Mouse (Mus musculus): ENCODE results near the gene Agap3.

Agap3 gene

GRCm38 (mm10) chr5:24474723-24475261 lies 22.8 kb downstream of the Agap3 start:
- no peak for DNase-seq (ENCODE audit: low spot score)

GRCm38 (mm10) chr5:24475476-24476241 lies 23.7 kb downstream of the Agap3 start:
- no peak for DNase-seq (ENCODE audit: low spot score)

GRCm38 (mm10) chr5:24477909-24478308 lies 25.9 kb downstream of the Agap3 start:
- no peak for DNase-seq (ENCODE audit: low spot score)

GRCm38 (mm10) chr5:24481647-24482046 lies 29.7 kb downstream of the Agap3 start:
- peak; percentile 89 for DNase-seq (ENCODE audit: low spot score)

GRCm38 (mm10) chr5:24482247-24483079 lies 30.5 kb downstream of the Agap3 start:
- DNase-seq (ENCODE audit: low spot score), result peak; percentile 31

- peak; percentile 90 for DNase-seq (ENCODE audit: low spot score)
These were observed 31.3 kb downstream of the Agap3 start for GRCm38 (mm10) chr5:24483326-24483725.

GRCm38 (mm10) chr5:24484963-24485362 lies 33.0 kb downstream of the Agap3 start:
- DNase-seq (ENCODE audit: low spot score), result peak; percentile 43

- DNase-seq (ENCODE audit: low spot score), result peak; percentile 93
These were observed 34.1 kb downstream of the Agap3 start for GRCm38 (mm10) chr5:24486097-24486496.

- DNase-seq (ENCODE audit: low spot score), result no peak
These were observed 34.8 kb downstream of the Agap3 start for GRCm38 (mm10) chr5:24486738-24487137.

- no peak for DNase-seq (ENCODE audit: low spot score)
These were observed 38.5 kb downstream of the Agap3 start for GRCm38 (mm10) chr5:24490413-24490920.

- DNase-seq (ENCODE audit: low spot score), result no peak
These were observed 40.7 kb downstream of the Agap3 start for GRCm38 (mm10) chr5:24492546-24493285.

- no peak for DNase-seq (ENCODE audit: low spot score)
These were observed 43.0 kb downstream of the Agap3 start for GRCm38 (mm10) chr5:24495019-24495418.

- DNase-seq (ENCODE audit: low spot score), result no peak
These were observed 44.8 kb downstream of the Agap3 start for GRCm38 (mm10) chr5:24496756-24497155.

GRCm38 (mm10) chr5:24497526-24497925 lies 45.5 kb downstream of the Agap3 start:
- no peak for DNase-seq (ENCODE audit: low spot score)

- DNase-seq (ENCODE audit: low spot score), result no peak
These were observed 47.1 kb downstream of the Agap3 start for GRCm38 (mm10) chr5:24499113-24499512.

GRCm38 (mm10) chr5:24500851-24501250 lies 48.9 kb downstream of the Agap3 start:
- DNase-seq (ENCODE audit: low spot score), result no peak

GRCm38 (mm10) chr5:24502786-24503185 lies 50.8 kb downstream of the Agap3 start:
- DNase-seq (ENCODE audit: low spot score), result no peak

GRCm38 (mm10) chr5:24505513-24505912 lies 53.5 kb downstream of the Agap3 start:
- no peak for DNase-seq (ENCODE audit: low spot score)

GRCm38 (mm10) chr5:24508406-24508805 lies 56.4 kb downstream of the Agap3 start:
- no peak for DNase-seq (ENCODE audit: low spot score)

- peak; percentile 26 for DNase-seq (ENCODE audit: low spot score)
These were observed 58.7 kb downstream of the Agap3 start for GRCm38 (mm10) chr5:24510635-24511034.

- DNase-seq (ENCODE audit: low spot score), result peak; percentile 31
These were observed 60.3 kb downstream of the Agap3 start for GRCm38 (mm10) chr5:24512271-24512670.

- DNase-seq (ENCODE audit: low spot score), result no peak
These were observed 69.4 kb downstream of the Agap3 start for GRCm38 (mm10) chr5:24521366-24521765.
